Mouse (Mus musculus): ENCODE results near the gene Acsl3.
A peak's percentile ranks its signal among the peaks of the same experiment; 100 is the strongest.

The Acsl3 gene

GRCm38 (mm10) chr1:78688149-78688548 is 30.5 kb downstream of the Acsl3 start:
- no peak for DNase-seq

- no peak for DNase-seq
Observed at GRCm38 (mm10) chr1:78694503-78695258, 37.1 kb downstream of the Acsl3 start.

GRCm38 (mm10) chr1:78696305-78696704 is 38.7 kb downstream of the Acsl3 start:
- no peak for DNase-seq

GRCm38 (mm10) chr1:78696903-78697302 is 39.3 kb downstream of the Acsl3 start:
- no peak for DNase-seq

- no peak for DNase-seq
Observed at GRCm38 (mm10) chr1:78698138-78698537, 40.5 kb downstream of the Acsl3 start.

- no peak for DNase-seq
Observed at GRCm38 (mm10) chr1:78701740-78702139, 44.1 kb downstream of the Acsl3 start.

- DNase-seq: no peak
Observed at GRCm38 (mm10) chr1:78702282-78702963, 44.8 kb downstream of the Acsl3 start.

- no peak for DNase-seq
Observed at GRCm38 (mm10) chr1:78702964-78703285, 45.3 kb downstream of the Acsl3 start.

GRCm38 (mm10) chr1:78706338-78706737 is 48.7 kb downstream of the Acsl3 start:
- DNase-seq: no peak

- peak; percentile 44 for DNase-seq
Observed at GRCm38 (mm10) chr1:78707280-78707679, 49.7 kb downstream of the Acsl3 start.

GRCm38 (mm10) chr1:78710026-78710425 is 52.4 kb downstream of the Acsl3 start:
- no peak for DNase-seq

- DNase-seq: no peak
Observed at GRCm38 (mm10) chr1:78710613-78711329, 53.1 kb downstream of the Acsl3 start.

GRCm38 (mm10) chr1:78724458-78725190 is 67.0 kb downstream of the Acsl3 start:
- DNase-seq: peak; percentile 88

- no peak for DNase-seq
Observed at GRCm38 (mm10) chr1:78725191-78725490, 67.5 kb downstream of the Acsl3 start.

- DNase-seq: no peak
Observed at GRCm38 (mm10) chr1:78725617-78726223, 68.1 kb downstream of the Acsl3 start.

GRCm38 (mm10) chr1:78730114-78730720 is 72.6 kb downstream of the Acsl3 start:
- no peak for DNase-seq

GRCm38 (mm10) chr1:78732290-78732689 is 74.7 kb downstream of the Acsl3 start:
- no peak for DNase-seq

GRCm38 (mm10) chr1:78734261-78735000 is 76.8 kb downstream of the Acsl3 start:
- DNase-seq: no peak

GRCm38 (mm10) chr1:78737646-78738045 is 80.0 kb downstream of the Acsl3 start:
- DNase-seq: no peak

GRCm38 (mm10) chr1:78740676-78741075 is 83.1 kb downstream of the Acsl3 start:
- peak; percentile 28 for DNase-seq

GRCm38 (mm10) chr1:78742198-78742597 is 84.6 kb downstream of the Acsl3 start:
- DNase-seq: peak; percentile 68

GRCm38 (mm10) chr1:78743318-78743717 is 85.7 kb downstream of the Acsl3 start:
- no peak for DNase-seq
